Mouse (Mus musculus): Measurements from ENCODE around the gene Purb. TPM values are rescaled to one million over a fixed set of nuclear protein-coding genes. Genes with fewer than 3 reads are reported as not detected.

Gene Purb
- polyA plus RNA-seq, 1 experiment from 2014 or later = 22.1 TPM

DNA sequence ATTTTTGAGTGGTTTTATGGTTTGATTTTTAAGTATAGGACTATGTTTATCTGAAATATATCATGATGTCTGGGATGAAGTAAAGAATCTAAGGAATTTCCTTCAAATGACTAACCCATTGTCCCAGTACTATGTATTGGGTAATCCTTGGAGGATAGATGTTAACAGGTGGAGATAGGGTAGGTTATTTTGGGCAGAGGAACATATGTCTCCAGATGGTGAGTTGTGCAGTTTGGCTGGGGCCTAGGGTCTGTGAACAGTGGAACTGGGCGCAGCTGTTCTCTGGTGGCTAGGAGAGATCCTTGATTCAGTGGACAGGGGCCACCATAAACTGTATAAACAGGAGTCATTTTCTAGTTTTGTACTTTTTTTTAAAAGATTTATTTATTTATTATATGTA is 1.6 kb upstream of the Purb start:
- Histone ChIP-seq H3K9ac (ENCODE audit: low read length) (no peak overlapping the region), H3K4me3 (ENCODE audit: low read length) (no peak overlapping the region), H3K4me2 (ENCODE audit: low read depth, low read length) (no peak overlapping the region), H3K36me3 (ENCODE audit: control insufficient read depth, insufficient read depth) (no peaks in the 10 kb centered on the region), H3K4me1 (ENCODE audit: control insufficient read depth, insufficient read depth, low read length) (peaks cover 12% of the 10 kb centered on the region), H3K9me3 (replicated peaks; ENCODE audit: control insufficient read depth, low read length) (no peaks in the 10 kb centered on the region), H3K27ac (ENCODE audit: low read length) (no peak overlapping the region), H3K27me3 (ENCODE audit: control insufficient read depth, insufficient read depth, low read length) (no peaks in the 10 kb centered on the region)
- ATAC-seq (replicated peaks; ENCODE audit: extremely low read depth, insufficient read depth, low FRiP score) = no peak
- 77% methylated on average over 1 of the region's 1 CpGs for WGBS

DNA sequence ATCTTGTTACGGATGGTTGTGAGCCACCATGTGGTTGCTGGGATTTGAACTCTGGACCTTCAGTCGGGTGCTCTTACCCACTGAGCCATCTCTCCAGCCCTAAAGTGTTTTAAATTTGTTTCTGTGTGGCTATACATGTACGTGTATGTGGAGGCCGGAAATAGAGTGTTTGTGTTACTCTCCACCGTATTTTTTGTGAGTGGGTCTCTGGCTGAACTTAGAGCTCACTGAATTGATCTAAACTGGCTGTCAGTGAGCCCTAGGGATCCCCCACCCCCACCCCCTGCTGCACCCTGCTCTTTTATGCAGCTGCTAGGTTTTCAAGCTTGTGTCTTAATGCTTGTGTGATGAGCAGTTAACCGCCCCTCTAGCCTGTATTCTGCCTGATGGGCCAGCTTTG is 1.2 kb upstream of the Purb start:
- Histone ChIP-seq H3K9me3 (replicated peaks; ENCODE audit: control insufficient read depth, low read length) (no peaks in the 10 kb centered on the region), H3K36me3 (ENCODE audit: control insufficient read depth, insufficient read depth) (no peaks in the 10 kb centered on the region), H3K27me3 (ENCODE audit: control insufficient read depth, insufficient read depth, low read length) (no peaks in the 10 kb centered on the region), H3K4me2 (ENCODE audit: low read depth, low read length) (no peak overlapping the region), H3K27ac (ENCODE audit: low read length) (no peak overlapping the region), H3K4me3 (ENCODE audit: low read length) (no peak overlapping the region), H3K9ac (ENCODE audit: low read length) (no peak overlapping the region), H3K4me1 (ENCODE audit: control insufficient read depth, insufficient read depth, low read length) (peaks cover 13% of the 10 kb centered on the region)
- WGBS = 74% methylated on average over 6 of the region's 6 CpGs
- no peak for ATAC-seq (replicated peaks; ENCODE audit: extremely low read depth, insufficient read depth, low FRiP score)

DNA sequence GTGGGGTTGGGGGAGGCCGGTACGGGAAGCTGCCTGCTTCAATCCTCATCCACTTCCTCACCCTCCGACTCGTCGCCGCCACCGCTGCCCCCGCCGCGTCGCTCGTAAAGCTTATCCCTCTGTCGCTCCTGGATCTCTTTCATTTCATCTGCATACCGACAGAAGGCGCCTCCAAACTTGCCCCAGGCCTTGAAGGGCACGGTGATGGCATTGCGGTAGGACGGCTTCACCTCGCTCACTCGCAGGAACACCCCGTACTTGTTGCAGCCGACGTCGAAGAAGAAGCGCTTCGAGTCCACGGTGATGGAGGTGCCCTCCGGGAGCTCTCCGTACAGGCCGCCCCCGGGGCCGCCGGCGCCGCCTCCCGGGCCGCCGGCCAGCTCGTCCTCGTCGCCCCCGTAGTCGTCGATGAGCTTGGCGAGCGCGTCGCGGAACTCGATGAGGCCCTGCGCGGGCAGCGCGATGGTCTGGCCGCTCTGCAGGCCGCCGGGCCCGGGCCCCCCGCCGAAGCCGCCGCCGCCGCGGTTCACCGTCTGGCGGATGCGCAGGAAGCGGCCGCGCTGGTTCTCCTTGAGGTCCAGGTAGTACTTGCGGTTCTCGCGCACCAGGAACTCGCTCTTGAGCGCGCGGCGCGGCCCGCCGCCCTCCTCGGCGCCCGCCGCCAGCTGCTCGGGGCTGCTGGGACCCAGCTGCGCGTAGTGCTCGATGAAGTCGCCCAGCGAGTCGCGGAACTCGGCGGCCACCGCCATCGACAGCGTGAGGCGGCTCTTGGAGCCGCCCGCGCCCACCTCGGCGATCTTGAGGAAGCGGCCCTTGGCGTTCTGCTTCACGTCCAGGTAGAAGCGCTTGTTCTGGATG is 614 bp downstream of the Purb start:
- WGBS = under 1% methylated on average over 109 of the region's 109 CpGs
- no peaks in the 10 kb centered on the region for H3K27me3 ChIP-seq (ENCODE audit: control insufficient read depth, insufficient read depth, low read length)

DNA sequence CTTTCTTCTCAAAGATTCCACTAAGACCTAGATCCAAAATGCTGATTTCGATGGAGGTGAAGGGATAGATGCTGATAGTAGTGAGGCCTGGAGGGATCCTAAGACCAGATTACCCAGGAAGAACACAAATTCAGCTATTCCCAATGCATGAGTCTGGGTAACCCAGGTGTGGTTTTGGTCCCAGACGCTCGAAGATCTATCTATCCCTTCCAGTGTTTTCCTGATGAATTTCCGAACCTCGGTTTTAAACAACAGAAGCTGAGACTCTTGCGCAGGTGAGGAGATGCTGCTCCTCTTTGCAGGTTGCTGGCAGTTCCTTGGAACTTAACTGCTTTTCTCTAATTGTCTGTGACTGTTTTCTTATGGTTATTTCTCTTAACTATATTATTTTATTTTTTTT is 1.3 kb downstream of the Purb start:
- WGBS = 11% methylated on average over 6 of the region's 6 CpGs
- no peak for ATAC-seq (replicated peaks; ENCODE audit: extremely low read depth, insufficient read depth, low FRiP score)
- H3K4me3 ChIP-seq (ENCODE audit: low read length) = peak overlapping the region; percentile 97
- H3K9ac ChIP-seq (ENCODE audit: low read length) = peak overlapping the region; percentile 98
- H3K9me3 ChIP-seq (replicated peaks; ENCODE audit: control insufficient read depth, low read length) = no peaks in the 10 kb centered on the region
- peak overlapping the region; percentile 75 for H3K4me2 ChIP-seq (ENCODE audit: low read depth, low read length)
- H3K27ac ChIP-seq (ENCODE audit: low read length) = peak overlapping the region; percentile 98
- no peaks in the 10 kb centered on the region for H3K27me3 ChIP-seq (ENCODE audit: control insufficient read depth, insufficient read depth, low read length)
- H3K36me3 ChIP-seq (ENCODE audit: control insufficient read depth, insufficient read depth) = no peaks in the 10 kb centered on the region
- H3K4me1 ChIP-seq (ENCODE audit: control insufficient read depth, insufficient read depth, low read length) = peaks cover 31% of the 10 kb centered on the region

More for the DNA sequence above, 614 bp downstream of the Purb start:
- peak; percentile 37 for ATAC-seq (replicated peaks; ENCODE audit: extremely low read depth, insufficient read depth, low FRiP score)
- Histone ChIP-seq H3K36me3 (ENCODE audit: control insufficient read depth, insufficient read depth) (no peaks in the 10 kb centered on the region), H3K4me3 (ENCODE audit: low read length) (peak overlapping the region; percentile 97), H3K27ac (ENCODE audit: low read length) (peak overlapping the region; percentile 98), H3K9ac (ENCODE audit: low read length) (peak overlapping the region; percentile 98), H3K4me2 (ENCODE audit: low read depth, low read length) (peak overlapping the region; percentile 75), H3K9me3 (replicated peaks; ENCODE audit: control insufficient read depth, low read length) (no peaks in the 10 kb centered on the region), H3K4me1 (ENCODE audit: control insufficient read depth, insufficient read depth, low read length) (peaks cover 27% of the 10 kb centered on the region)

DNA sequence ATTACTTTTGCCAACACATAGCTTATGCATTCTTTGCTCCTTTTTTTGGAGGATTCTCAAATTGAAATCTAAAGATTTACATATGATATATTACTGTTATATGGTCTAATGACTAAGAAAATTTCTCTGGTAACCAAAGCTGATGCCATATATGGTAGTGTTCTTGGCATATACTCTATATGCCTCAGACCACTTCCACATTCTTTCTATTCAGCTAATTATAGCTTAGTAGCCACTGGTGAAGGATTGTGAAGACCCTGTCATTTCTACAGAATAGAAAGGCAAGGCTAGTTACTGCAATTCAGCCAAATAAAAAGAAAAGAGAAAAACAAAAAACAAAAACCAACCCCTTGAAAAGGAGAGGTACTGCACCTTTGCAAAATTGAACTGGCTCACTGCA is 3.6 kb downstream of the Purb start:
- Histone ChIP-seq H3K36me3 (ENCODE audit: control insufficient read depth, insufficient read depth) (0 out of 2 replicates have a peak, but pooled peaks cover 2% of the 10 kb centered on the region), H3K9me3 (replicated peaks; ENCODE audit: control insufficient read depth, low read length) (no peaks in the 10 kb centered on the region), H3K9ac (ENCODE audit: low read length) (peak overlapping the region; percentile 80), H3K4me2 (ENCODE audit: low read depth, low read length) (peak overlapping the region; percentile 83), H3K4me1 (ENCODE audit: control insufficient read depth, insufficient read depth, low read length) (peaks cover 31% of the 10 kb centered on the region), H3K27me3 (ENCODE audit: control insufficient read depth, insufficient read depth, low read length) (no peaks in the 10 kb centered on the region), H3K4me3 (ENCODE audit: low read length) (peak overlapping the region; percentile 63), H3K27ac (ENCODE audit: low read length) (peak overlapping the region; percentile 90)
- no peak for ATAC-seq (replicated peaks; ENCODE audit: extremely low read depth, insufficient read depth, low FRiP score)

DNA sequence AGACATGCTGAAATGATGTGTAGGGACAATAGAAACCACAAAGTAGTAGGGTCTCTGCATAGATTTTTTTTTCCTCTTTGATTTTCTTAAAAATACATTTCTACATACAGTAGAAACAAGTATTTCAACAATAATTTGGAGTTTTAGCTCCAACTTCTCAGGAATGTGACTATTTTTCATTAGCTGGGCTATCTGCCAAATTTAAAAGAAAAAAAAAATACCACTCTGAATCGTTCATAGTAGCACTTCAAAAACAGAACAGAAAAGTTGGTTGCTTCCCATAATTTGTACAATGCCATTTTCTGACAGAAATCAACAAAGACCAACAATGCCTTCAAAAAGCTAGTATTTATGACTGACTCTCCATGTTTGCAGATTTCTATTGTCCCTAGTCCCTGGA is 4.2 kb downstream of the Purb start:
- Histone ChIP-seq H3K4me2 (ENCODE audit: low read depth, low read length) (peak overlapping the region; percentile 83), H3K36me3 (ENCODE audit: control insufficient read depth, insufficient read depth) (0 out of 2 replicates have a peak, but pooled peaks cover 3% of the 10 kb centered on the region), H3K9ac (ENCODE audit: low read length) (peak overlapping the region; percentile 80), H3K9me3 (replicated peaks; ENCODE audit: control insufficient read depth, low read length) (no peaks in the 10 kb centered on the region), H3K27ac (ENCODE audit: low read length) (peak overlapping the region; percentile 90), H3K4me1 (ENCODE audit: control insufficient read depth, insufficient read depth, low read length) (peaks cover 31% of the 10 kb centered on the region), H3K27me3 (ENCODE audit: control insufficient read depth, insufficient read depth, low read length) (no peaks in the 10 kb centered on the region), H3K4me3 (ENCODE audit: low read length) (peak overlapping the region; percentile 55)
- 5% methylated on average over 1 of the region's 1 CpGs for WGBS
- no peak for ATAC-seq (replicated peaks; ENCODE audit: extremely low read depth, insufficient read depth, low FRiP score)

DNA sequence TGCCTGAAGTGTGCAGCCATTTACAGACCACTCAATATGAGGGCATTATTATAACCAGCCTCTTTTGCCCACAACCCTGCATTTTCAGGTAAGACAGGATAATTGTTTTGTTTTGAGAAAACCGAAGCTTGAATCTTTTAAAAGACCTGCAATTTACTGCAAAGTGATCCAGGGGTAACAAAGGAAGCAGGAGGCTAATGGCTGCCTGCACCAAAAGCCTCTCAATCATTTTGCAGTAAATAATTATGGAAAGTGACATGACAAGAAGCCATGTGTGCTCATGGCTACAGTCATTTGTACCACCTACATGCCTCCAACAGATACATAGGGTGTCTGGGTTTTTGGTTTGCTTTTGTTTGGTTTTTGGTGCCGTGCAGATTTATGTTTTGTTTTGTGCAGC is 4.7 kb downstream of the Purb start:
- peak overlapping the region; percentile 57 for H3K9ac ChIP-seq (ENCODE audit: low read length)
- H3K4me1 ChIP-seq (ENCODE audit: control insufficient read depth, insufficient read depth, low read length) = peaks cover 31% of the 10 kb centered on the region
- H3K27me3 ChIP-seq (ENCODE audit: control insufficient read depth, insufficient read depth, low read length) = no peaks in the 10 kb centered on the region
- 42% methylated on average over 2 of the region's 2 CpGs for WGBS
- H3K36me3 ChIP-seq (ENCODE audit: control insufficient read depth, insufficient read depth) = 0 out of 2 replicates have a peak, but pooled peaks cover 3% of the 10 kb centered on the region
- H3K4me3 ChIP-seq (ENCODE audit: low read length) = peak overlapping the region; percentile 37
- no peaks in the 10 kb centered on the region for H3K9me3 ChIP-seq (replicated peaks; ENCODE audit: control insufficient read depth, low read length)
- peak overlapping the region; percentile 60 for H3K27ac ChIP-seq (ENCODE audit: low read length)
- ATAC-seq (replicated peaks; ENCODE audit: extremely low read depth, insufficient read depth, low FRiP score) = no peak
- H3K4me2 ChIP-seq (ENCODE audit: low read depth, low read length) = peak overlapping the region; percentile 83

DNA sequence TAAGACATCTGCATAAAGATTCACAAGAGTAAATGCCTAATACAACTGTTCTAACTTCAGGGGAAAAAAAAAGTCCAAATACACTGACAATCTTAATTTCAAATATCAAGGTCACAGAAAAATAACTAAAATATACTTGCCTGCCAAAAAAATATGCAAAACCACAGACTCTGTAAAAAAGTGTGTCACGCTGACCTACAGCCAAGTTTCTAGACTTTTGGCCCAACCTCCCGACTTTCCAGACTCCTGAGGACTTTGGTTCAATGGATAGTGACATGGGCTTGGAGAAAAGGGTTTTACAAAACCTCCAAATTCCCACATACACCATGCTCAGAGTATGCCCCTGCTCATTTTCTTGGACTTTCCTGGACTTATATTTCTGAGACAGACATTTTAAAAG is 7.2 kb downstream of the Purb start:
- Histone ChIP-seq H3K27me3 (ENCODE audit: control insufficient read depth, insufficient read depth, low read length) (no peaks in the 10 kb centered on the region), H3K36me3 (ENCODE audit: control insufficient read depth, insufficient read depth) (0 out of 2 replicates have a peak, but pooled peaks cover 3% of the 10 kb centered on the region), H3K4me1 (ENCODE audit: control insufficient read depth, insufficient read depth, low read length) (peaks cover 24% of the 10 kb centered on the region), H3K9me3 (replicated peaks; ENCODE audit: control insufficient read depth, low read length) (no peaks in the 10 kb centered on the region), H3K27ac (ENCODE audit: low read length) (no peak overlapping the region; the same call in 1 of the 2 replicates), H3K4me2 (ENCODE audit: low read depth, low read length) (no peak overlapping the region), H3K9ac (ENCODE audit: low read length) (no peak overlapping the region), H3K4me3 (ENCODE audit: low read length) (no peak overlapping the region)
- ATAC-seq (replicated peaks; ENCODE audit: extremely low read depth, insufficient read depth, low FRiP score) = no peak
- 68% methylated on average over 2 of the region's 2 CpGs for WGBS

DNA sequence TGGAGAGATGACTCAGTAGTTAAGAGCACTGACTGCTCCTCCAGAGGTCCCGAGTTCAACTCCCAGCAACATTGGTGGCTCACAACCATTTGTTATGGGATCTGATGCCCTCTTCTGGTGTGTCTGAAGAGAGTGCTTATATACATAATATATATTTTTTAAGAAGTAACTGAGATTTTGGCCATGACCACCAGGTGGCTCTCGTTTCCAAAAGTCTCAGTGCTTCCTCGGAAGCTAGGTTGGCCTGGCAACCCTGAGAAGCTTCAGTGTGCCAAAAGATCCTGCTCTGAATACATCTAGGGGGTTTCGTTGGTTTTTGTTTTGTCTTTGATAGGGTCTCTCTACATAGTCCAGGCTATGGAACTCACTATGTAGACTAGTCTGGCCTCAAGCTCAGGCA is 10.6 kb downstream of the Purb start:
- Histone ChIP-seq H3K4me3 (ENCODE audit: low read length) (no peak overlapping the region), H3K27me3 (ENCODE audit: control insufficient read depth, insufficient read depth, low read length) (no peaks in the 10 kb centered on the region), H3K9ac (ENCODE audit: low read length) (no peak overlapping the region), H3K27ac (ENCODE audit: low read length) (no peak overlapping the region), H3K9me3 (replicated peaks; ENCODE audit: control insufficient read depth, low read length) (no peaks in the 10 kb centered on the region), H3K36me3 (ENCODE audit: control insufficient read depth, insufficient read depth) (0 out of 2 replicates have a peak, but pooled peaks cover 3% of the 10 kb centered on the region), H3K4me2 (ENCODE audit: low read depth, low read length) (no peak overlapping the region), H3K4me1 (ENCODE audit: control insufficient read depth, insufficient read depth, low read length) (peaks cover 4% of the 10 kb centered on the region)
- 21% methylated on average over 4 of the region's 4 CpGs for WGBS
- peak; percentile 77 for ATAC-seq (replicated peaks; ENCODE audit: extremely low read depth, insufficient read depth, low FRiP score)

Data from heart, embryonic 16.5 days (tissue).